Mouse (Mus musculus) CH12.LX (cell line): ENCODE data around the gene Klhl31. TPM values are rescaled to one million over a fixed set of nuclear protein-coding genes. Genes with fewer than 3 reads are reported as not detected.

Source experiments
- DNase-seq: peaks from one replicate; pipeline ENCODE4 v3.0.0-alpha.2; 2013; ENCODE audit errors: extremely low read depth
- H3K27ac ChIP-seq: 2 replicates; pipeline ENCODE4 v1.5.1; 2012; ENCODE audit warnings: low read depth, mild to moderate bottlenecking, control low read depth, moderate library complexity; ENCODE audit not compliant: insufficient read depth
- H3K27me3 ChIP-seq: replicated peaks from 2 replicates; pipeline ENCODE3; 2012; ENCODE audit warnings: inconsistent platforms
- H3K36me3 ChIP-seq, 2 experiments: replicated peaks in 1 of 2; 2 replicates each; pipeline versions ENCODE3 to v1.6.1; 2012; ENCODE audit warnings: inconsistent platforms in 1 of 2, low read length in 1 of 2, mild to moderate bottlenecking in 1 of 2, mixed read lengths in 1 of 2, moderate library complexity in 1 of 2; ENCODE audit not compliant: control insufficient read depth in 1 of 2, insufficient read depth in 1 of 2
- H3K4me1 ChIP-seq, 2 experiments: 2 replicates each; pipeline ENCODE4 v1.6.1; 2012; ENCODE audit warnings: inconsistent platforms in 1 of 2, moderate library complexity in 1 of 2; ENCODE audit not compliant: insufficient read depth in 2 of 2, control insufficient read depth in 1 of 2
- H3K4me2 ChIP-seq: 2 replicates; pipeline ENCODE4 v1.6.1; 2012; ENCODE audit warnings: low read depth, mild to moderate bottlenecking, control low read depth; ENCODE audit not compliant: poor library complexity, insufficient read depth, severe bottlenecking
- H3K4me3 ChIP-seq, 3 experiments: fragments of 150-350 bp in 1 of 3; sonication (generic) in 1 of 3; replicated peaks in 1 of 3; 2 replicates each; pipeline versions ENCODE3 to v1.5.1; 2011 to 2012; ENCODE audit warnings: low read depth in 2 of 3, low read length in 2 of 3, mild to moderate bottlenecking in 2 of 3, moderate library complexity in 2 of 3, control low read depth in 1 of 3, improper control_type of control experiment in 1 of 3, inconsistent platforms in 1 of 3, mixed read lengths in 1 of 3; ENCODE audit not compliant: poor library complexity in 1 of 3
- H3K79me2 ChIP-seq: replicated peaks from 2 replicates; pipeline ENCODE4 v1.6.1; 2012; ENCODE audit warnings: mild to moderate bottlenecking, moderate library complexity; ENCODE audit not compliant: control insufficient read depth, poor library complexity, insufficient read depth, severe bottlenecking; ENCODE audit errors: extremely low read depth
- H3K9ac ChIP-seq: 2 replicates; pipeline ENCODE4 v1.6.1; 2012; ENCODE audit warnings: low read depth, mild to moderate bottlenecking, control low read depth, moderate library complexity; ENCODE audit not compliant: insufficient read depth
- H3K9me3 ChIP-seq: replicated peaks from 2 replicates; pipeline ENCODE3; 2012; ENCODE audit warnings: low read length, inconsistent platforms, mixed read lengths
- BHLHE40 ChIP-seq: IDR thresholded peaks from 2 replicates; pipeline ENCODE4 v1.6.1; 2011; ENCODE audit warnings: mild to moderate bottlenecking, low read depth, low read length, improper control_type of control experiment
- CHD2 ChIP-seq: IDR thresholded peaks from 2 replicates; pipeline ENCODE4 v1.6.1; 2011; ENCODE audit warnings: low read length, improper control_type of control experiment
- E2F4 ChIP-seq: IDR thresholded peaks from 2 replicates; pipeline ENCODE4 v1.6.1; 2011; ENCODE audit warnings: low read depth, low read length, improper control_type of control experiment; ENCODE audit not compliant: insufficient replicate concordance
- ELF1 ChIP-seq: IDR thresholded peaks from 2 replicates; pipeline ENCODE4 v1.6.1; 2014; ENCODE audit warnings: low read depth, mild to moderate bottlenecking, inconsistent platforms, low read length, improper control_type of control experiment
- EP300 ChIP-seq: IDR thresholded peaks from 2 replicates; pipeline ENCODE4 v1.6.1; 2011; ENCODE audit warnings: low read length, improper control_type of control experiment
- ETS1 ChIP-seq: conservative IDR thresholded peaks from 2 replicates; pipeline ENCODE4 v1.6.1; 2012; ENCODE audit warnings: low read depth, mild to moderate bottlenecking, inconsistent platforms, low read length, improper control_type of control experiment, moderate library complexity
- HCFC1 ChIP-seq: IDR thresholded peaks from 2 replicates; pipeline ENCODE4 v1.6.1; 2012; ENCODE audit warnings: low read depth, mild to moderate bottlenecking, inconsistent platforms, low read length, improper control_type of control experiment
- JUN ChIP-seq: IDR thresholded peaks from 2 replicates; pipeline ENCODE4 v1.6.1; 2011; ENCODE audit warnings: low read depth, mild to moderate bottlenecking, low read length, improper control_type of control experiment, moderate library complexity; ENCODE audit not compliant: insufficient read depth
- JUND ChIP-seq: conservative IDR thresholded peaks from 2 replicates; pipeline ENCODE4 v1.6.1; 2011; ENCODE audit warnings: low read depth, low read length, improper control_type of control experiment
- MAFK ChIP-seq: IDR thresholded peaks from 2 replicates; pipeline ENCODE4 v1.6.1; 2011; ENCODE audit warnings: low read length, improper control_type of control experiment; ENCODE audit not compliant: insufficient replicate concordance
- MAZ ChIP-seq: IDR thresholded peaks from 2 replicates; pipeline ENCODE4 v1.6.1; 2012; ENCODE audit warnings: low read depth, mild to moderate bottlenecking, inconsistent platforms, low read length, improper control_type of control experiment, moderate library complexity
- MXI1 ChIP-seq: IDR thresholded peaks from 2 replicates; pipeline ENCODE4 v1.6.1; 2011; ENCODE audit warnings: mild to moderate bottlenecking, low read depth, low read length, improper control_type of control experiment
- MYC ChIP-seq: IDR thresholded peaks from 2 replicates; pipeline ENCODE4 v1.6.1; 2011; ENCODE audit warnings: low read depth, mild to moderate bottlenecking, improper control_type of control experiment, low read length
- NELFE ChIP-seq: IDR thresholded peaks from 2 replicates; pipeline ENCODE4 v1.6.1; 2011; ENCODE audit warnings: low read depth, low read length, improper control_type of control experiment
- PAX5 ChIP-seq: IDR thresholded peaks from 2 replicates; pipeline ENCODE4 v1.6.1; 2012; ENCODE audit warnings: low read length, inconsistent platforms, mixed read lengths
- POLR2A ChIP-seq: IDR thresholded peaks from 2 replicates; pipeline ENCODE4 v1.6.1; 2011; ENCODE audit warnings: low read depth, mild to moderate bottlenecking, improper control_type of control experiment, low read length
- RAD21 ChIP-seq: IDR thresholded peaks from 2 replicates; pipeline ENCODE4 v1.6.1; 2011; ENCODE audit warnings: low read depth, mild to moderate bottlenecking, low read length, improper control_type of control experiment, moderate library complexity
- SIN3A ChIP-seq: IDR thresholded peaks from 2 replicates; pipeline ENCODE4 v1.6.1; 2012; ENCODE audit warnings: low read length, improper control_type of control experiment, inconsistent platforms
- SMC3 ChIP-seq: IDR thresholded peaks from 2 replicates; pipeline ENCODE4 v1.6.1; 2011; ENCODE audit warnings: low read depth, low read length, improper control_type of control experiment
- TBP ChIP-seq: conservative IDR thresholded peaks from 2 replicates; pipeline ENCODE4 v1.6.1; 2011; ENCODE audit warnings: low read depth, low read length, improper control_type of control experiment
- TCF12 ChIP-seq: IDR thresholded peaks from 2 replicates; pipeline ENCODE4 v1.6.1; 2014; ENCODE audit warnings: low read depth, mild to moderate bottlenecking, inconsistent platforms, low read length, improper control_type of control experiment
- USF2 ChIP-seq: conservative IDR thresholded peaks from 2 replicates; pipeline ENCODE4 v1.6.1; 2011; ENCODE audit warnings: low read depth, low read length, improper control_type of control experiment
- ZC3H11A ChIP-seq: IDR thresholded peaks from 2 replicates; pipeline ENCODE4 v1.6.1; 2012; ENCODE audit warnings: low read depth, mild to moderate bottlenecking, inconsistent platforms, low read length, improper control_type of control experiment
- ZNF384 ChIP-seq: IDR thresholded peaks from 2 replicates; pipeline ENCODE4 v1.6.1; 2012; ENCODE audit warnings: low read depth, low read length, improper control_type of control experiment, inconsistent platforms
- dilution Hi-C: fragments of 300-500 bp; cut with MboI; formaldehyde crosslinking; loops from 2 replicates; pipeline ENCODE4 v1.14.3; 2020; ENCODE audit warnings: low sequenced_read_pairs; ENCODE audit not compliant: extremely low pct_unique_long_range_greater_than_20kb, extremely low pct_ligation_motif_present
- in situ Hi-C: fragments of 300-500 bp; cut with MboI; formaldehyde crosslinking; loops from 3 replicates; pipeline ENCODE4 v1.14.3; 2019; ENCODE audit warnings: low sequenced_read_pairs, low pct_ligation_motif_present, low pct_unique_long_range_greater_than_20kb, mixed read lengths
- polyA plus RNA-seq: library from polyadenylated mRNA; unstranded; fragments of >175 nt; gene quantifications from 2 replicates; pipeline ENCODE4 v1.2.1, GENCODE M21; 2012; ENCODE audit warnings: low read depth; ENCODE audit not compliant: insufficient read length
- total RNA-seq, 2 experiments: library from RNA; depleted of rRNA; stranded (reverse); fragments of 300-350 nt in 1 of 2; fragments of >200 nt in 1 of 2; gene quantifications; 2 replicates each; pipeline ENCODE4 v1.2.3; 2012 to 2014

Gene Klhl31
- total and polyA plus RNA-seq, 3 experiments: not detected

DNA sequence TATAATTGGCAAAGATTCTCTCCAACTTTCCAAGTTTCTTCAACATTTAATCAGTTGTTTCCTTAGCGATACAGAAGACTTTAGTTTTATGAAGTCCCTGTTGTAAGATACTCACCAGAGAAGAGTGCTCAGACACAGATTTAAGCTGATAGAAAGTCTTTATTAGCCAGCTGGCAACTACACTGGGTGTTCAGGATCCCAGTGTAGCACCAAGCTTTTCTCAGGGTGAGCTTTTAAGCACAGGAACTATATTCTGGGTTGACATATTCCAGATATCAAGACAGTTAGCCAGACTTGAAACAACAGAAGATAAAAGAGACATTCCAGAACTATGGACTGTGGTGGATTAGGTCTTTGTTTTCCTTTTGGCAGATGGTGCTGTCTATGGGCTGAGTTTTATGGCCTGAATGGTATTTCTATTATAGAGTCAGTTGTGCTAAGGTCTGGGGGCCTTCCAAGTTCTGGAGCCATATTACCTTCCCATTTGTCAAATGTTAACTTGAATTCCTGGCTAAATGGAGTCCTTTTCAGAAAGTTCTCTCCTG lies 32.3 kb upstream of the Klhl31 start:
- in situ Hi-C loops (loop anchor here (10.0 kb wide), 1 partner anchor 189 kb away; no protein-coding TSS in a partner anchor), dilution Hi-C loops (no loop called here)
- Histone ChIP-seq H3K79me2 (no peaks in the 10 kb centered on the region), H3K9me3 (no peaks in the 10 kb centered on the region), H3K9ac (no peak overlapping the region), H3K36me3 (no peaks in the 10 kb centered on the region), H3K27ac (no peak overlapping the region), H3K4me1 (peaks cover 0 to 10% of the 10 kb centered on the region in 2 experiments; a peak in 2 of 4 replicates), H3K27me3 (no peaks in the 10 kb centered on the region), H3K4me2 (no peak overlapping the region), H3K4me3 (no peak overlapping the region)
- no peak for DNase-seq
- TF ChIP-seq SIN3A: no peak
- TF ChIP-seq POLR2A: no peak
- no peak for TF ChIP-seq EP300
- TF ChIP-seq E2F4: no peak
- no peak for TF ChIP-seq CHD2
- no peak for TF ChIP-seq ETS1
- no peak for TF ChIP-seq MAZ
- TF ChIP-seq JUN: no peak
- TF ChIP-seq HCFC1: no peak
- no peak for TF ChIP-seq ZC3H11A
- no peak for TF ChIP-seq RAD21
- TF ChIP-seq USF2: no peak

DNA sequence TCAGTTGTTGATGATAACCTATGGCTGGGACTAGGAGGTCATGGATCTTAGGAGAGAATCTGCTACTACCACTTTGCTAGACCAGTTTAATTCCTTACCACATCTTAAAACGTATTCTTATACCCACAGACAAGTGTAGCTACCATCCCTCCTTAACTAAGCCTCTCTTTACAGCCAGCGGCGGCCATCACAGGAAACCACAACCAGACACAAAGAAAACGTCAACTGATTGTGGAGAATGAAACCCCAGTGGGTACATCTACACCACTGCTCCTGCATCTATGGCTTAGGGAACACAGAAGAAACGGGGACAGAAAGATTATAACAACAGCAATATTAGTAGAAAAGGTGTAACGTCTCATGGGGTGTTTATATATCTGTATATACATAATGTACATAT lies 29.0 kb upstream of the Klhl31 start:
- in situ Hi-C loops: loop anchor here (10.0 kb wide), 1 partner anchor 192 kb away; no protein-coding TSS in a partner anchor

More for the DNA sequence above, 29.0 kb upstream of the Klhl31 start:
- no peak for TF ChIP-seq HCFC1
- no peak for TF ChIP-seq ELF1
- no peak for TF ChIP-seq POLR2A
- no peak for TF ChIP-seq ZNF384
- TF ChIP-seq NELFE: no peak
- no peak for TF ChIP-seq MYC
- no peak for TF ChIP-seq MXI1
- TF ChIP-seq ZC3H11A: no peak
- no peak for TF ChIP-seq SIN3A
- no peak for TF ChIP-seq MAFK
- no peak for TF ChIP-seq TCF12
- no peak for TF ChIP-seq RAD21
- no peak for TF ChIP-seq SMC3
- no peak for TF ChIP-seq MAZ
- no peak for TF ChIP-seq PAX5
- no peak for TF ChIP-seq TBP
- TF ChIP-seq JUND: no peak
- TF ChIP-seq EP300: no peak
- no peak for TF ChIP-seq BHLHE40
- Histone ChIP-seq H3K9me3 (no peaks in the 10 kb centered on the region), H3K79me2 (no peaks in the 10 kb centered on the region), H3K4me2 (no peak overlapping the region), H3K27ac (no peak overlapping the region), H3K27me3 (no peaks in the 10 kb centered on the region), H3K4me1 (no peaks in the 10 kb centered on the region), H3K9ac (no peak overlapping the region), H3K36me3 (no peaks in the 10 kb centered on the region), H3K4me3 (no peak overlapping the region)
- DNase-seq: no peak
- dilution Hi-C loops: no loop called here
